Mouse (Mus musculus): ENCODE measurements around the gene Tnfrsf23. TPM values are rescaled to one million over a fixed set of nuclear protein-coding genes. Genes with fewer than 3 reads are reported as not detected.

Tnfrsf23 gene
- polyA plus RNA-seq, 1 experiment from 2014 or later: 3.0 TPM

DNA sequence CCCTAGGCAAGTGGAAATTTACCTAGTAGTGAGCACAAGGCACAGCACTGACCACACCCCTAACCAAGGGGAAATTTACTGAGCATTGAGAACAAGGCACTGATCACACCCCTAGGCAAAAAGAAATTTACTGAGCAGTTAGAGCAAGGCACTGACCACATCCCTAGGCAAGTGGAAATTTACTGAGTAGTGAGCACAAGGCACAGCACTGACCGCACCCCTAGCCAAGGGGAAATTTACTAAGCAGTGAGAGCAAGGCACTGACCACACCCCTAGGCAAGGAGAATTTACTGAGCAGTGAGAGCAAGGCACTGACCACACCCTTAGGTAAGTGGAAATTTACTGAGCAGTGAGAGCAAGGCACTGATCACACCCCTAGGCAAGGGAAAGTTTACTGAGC lies 49.0 kb downstream of the Tnfrsf23 start:
- H3K4me1 ChIP-seq (ENCODE audit: insufficient read depth, low read depth, low read length): no peaks in the 10 kb centered on the region
- DNase-seq (ENCODE audit: low spot score): no peak

DNA sequence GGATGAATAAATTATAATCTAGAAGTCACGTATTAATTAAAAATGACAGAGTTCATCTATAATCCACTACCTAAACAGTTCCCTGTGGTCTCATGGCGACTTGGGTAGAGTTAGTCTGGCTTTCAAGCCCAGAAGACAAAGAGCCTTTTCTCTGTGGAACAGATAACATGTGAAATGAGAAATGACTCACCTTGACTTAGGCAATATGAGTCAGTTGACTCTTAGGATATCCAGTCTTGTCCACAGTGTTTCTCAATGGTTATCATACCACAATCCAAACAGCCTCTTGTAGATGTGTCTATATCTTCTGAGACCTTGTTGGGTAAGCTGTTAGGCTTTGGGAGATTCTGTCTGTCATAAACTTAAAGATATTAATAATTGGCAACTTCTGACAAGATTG lies 54.2 kb downstream of the Tnfrsf23 start:
- 64% methylated on average over 2 of the region's 2 CpGs for WGBS

More for the DNA sequence above, 49.0 kb downstream of the Tnfrsf23 start:
- whole genome bisulfite sequencing: 85% methylated on average over 1 of the region's 1 CpGs
- Histone ChIP-seq H3K4me3 (ENCODE audit: low read depth, low read length) (no peak overlapping the region), H3K4me2 (replicated peaks; ENCODE audit: low read depth, low read length) (no peak overlapping the region), H3K9ac (replicated peaks; ENCODE audit: low read depth) (no peak overlapping the region), H3K27ac (ENCODE audit: low read length) (no peak overlapping the region), H3K36me3 (ENCODE audit: insufficient read depth, low read length) (no peaks in the 10 kb centered on the region), H3K27me3 (replicated peaks; ENCODE audit: insufficient read depth, low read length) (no peaks in the 10 kb centered on the region), H3K9me3 (ENCODE audit: low read length) (no peaks in the 10 kb centered on the region)
- no peak for ATAC-seq
- no peak for TF ChIP-seq EP300 (IDR thresholded peaks at IDR 0.05)
- no peak for TF ChIP-seq CTCF (IDR thresholded peaks at IDR 0.05)

DNA sequence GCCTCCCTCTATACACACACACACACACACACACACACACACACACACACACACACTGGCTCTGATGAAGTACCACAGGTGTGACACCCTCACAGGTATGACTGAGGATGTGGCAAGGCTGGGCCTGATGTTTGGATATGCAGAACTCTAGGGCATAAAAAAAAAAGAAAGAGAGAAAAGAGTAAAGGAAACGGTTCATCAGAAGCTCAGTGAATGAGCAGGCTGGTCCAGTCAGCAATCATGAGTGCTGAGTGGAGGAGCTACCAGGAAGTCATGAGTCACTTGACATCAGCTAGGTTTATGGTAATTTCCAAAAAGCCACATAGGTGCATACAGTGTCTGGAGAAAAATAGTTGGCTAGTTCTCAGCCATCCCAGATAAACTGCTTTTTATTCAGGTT lies 56.2 kb downstream of the Tnfrsf23 start:
- Histone ChIP-seq H3K4me1 (ENCODE audit: insufficient read depth, low read depth, low read length) (no peaks in the 10 kb centered on the region), H3K9me3 (ENCODE audit: low read length) (no peaks in the 10 kb centered on the region), H3K4me3 (ENCODE audit: low read depth, low read length) (no peak overlapping the region), H3K4me2 (replicated peaks; ENCODE audit: low read depth, low read length) (no peak overlapping the region), H3K27me3 (replicated peaks; ENCODE audit: insufficient read depth, low read length) (no peaks in the 10 kb centered on the region), H3K9ac (replicated peaks; ENCODE audit: low read depth) (no peak overlapping the region), H3K36me3 (ENCODE audit: insufficient read depth, low read length) (no peaks in the 10 kb centered on the region), H3K27ac (ENCODE audit: low read length) (no peak overlapping the region)
- DNase-seq (ENCODE audit: low spot score) (peak; percentile 19), ATAC-seq (no peak)
- TF ChIP-seq EP300 (IDR thresholded peaks at IDR 0.05): no peak
- 11% methylated on average over 1 of the region's 1 CpGs for WGBS

More for the DNA sequence above, 54.2 kb downstream of the Tnfrsf23 start:
- no peak for TF ChIP-seq EP300 (IDR thresholded peaks at IDR 0.05)
- TF ChIP-seq CTCF (IDR thresholded peaks at IDR 0.05): no peak
- no peak overlapping the region for H3K4me3 ChIP-seq (ENCODE audit: low read depth, low read length)
- no peaks in the 10 kb centered on the region for H3K4me1 ChIP-seq (ENCODE audit: insufficient read depth, low read depth, low read length)
- no peaks in the 10 kb centered on the region for H3K36me3 ChIP-seq (ENCODE audit: insufficient read depth, low read length)
- no peak overlapping the region for H3K27ac ChIP-seq (ENCODE audit: low read length)
- H3K27me3 ChIP-seq (replicated peaks; ENCODE audit: insufficient read depth, low read length): no peaks in the 10 kb centered on the region
- no peak for ATAC-seq
- no peak overlapping the region for H3K9ac ChIP-seq (replicated peaks; ENCODE audit: low read depth)
- no peak for DNase-seq (ENCODE audit: low spot score)
- no peaks in the 10 kb centered on the region for H3K9me3 ChIP-seq (ENCODE audit: low read length)
- H3K4me2 ChIP-seq (replicated peaks; ENCODE audit: low read depth, low read length): no peak overlapping the region

DNA sequence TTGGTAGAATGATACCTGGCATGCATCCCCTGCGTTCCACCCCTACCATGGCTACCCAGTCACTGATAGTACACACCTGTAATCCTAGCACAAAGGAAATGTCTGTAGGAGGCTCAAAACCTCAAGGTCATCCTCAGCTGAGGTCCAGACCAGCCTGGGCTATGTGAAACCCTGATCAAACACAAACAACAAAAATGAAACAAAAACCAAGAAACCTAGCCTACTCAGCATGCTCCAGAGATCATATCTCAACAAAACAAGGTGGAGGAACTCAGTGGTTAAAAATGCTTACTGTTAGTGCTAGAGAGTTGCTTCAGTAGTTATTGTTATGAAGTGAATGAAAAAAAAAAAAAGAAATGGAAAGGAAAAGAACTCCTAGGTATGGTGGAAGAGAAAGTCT lies 57.1 kb downstream of the Tnfrsf23 start, which contains the start of gene Tnfrsf26:
TSS of gene Tnfrsf26 (minus strand) at position 183 of the 400 bp plus-strand sequence.
- Histone ChIP-seq H3K27me3 (replicated peaks; ENCODE audit: insufficient read depth, low read length) (no peaks in the 10 kb centered on the region), H3K9me3 (ENCODE audit: low read length) (no peaks in the 10 kb centered on the region), H3K9ac (replicated peaks; ENCODE audit: low read depth) (no peak within 1 kb of the TSS), H3K27ac (ENCODE audit: low read length) (no peak within 1 kb of the TSS), H3K4me1 (ENCODE audit: insufficient read depth, low read depth, low read length) (no peaks in the 10 kb centered on the region), H3K4me3 (ENCODE audit: low read depth, low read length) (no peak within 1 kb of the TSS), H3K4me2 (replicated peaks; ENCODE audit: low read depth, low read length) (no peak within 1 kb of the TSS; the same call in 1 of the 2 replicates), H3K36me3 (ENCODE audit: insufficient read depth, low read length) (no peaks in the 10 kb centered on the region)
- 95% methylated on average over 1 of the region's 1 CpGs for WGBS
- TF ChIP-seq CTCF (IDR thresholded peaks at IDR 0.05) (no peak), EP300 (IDR thresholded peaks at IDR 0.05) (no peak)
- ATAC-seq: no peak
- no peak for DNase-seq (ENCODE audit: low spot score)

DNA sequence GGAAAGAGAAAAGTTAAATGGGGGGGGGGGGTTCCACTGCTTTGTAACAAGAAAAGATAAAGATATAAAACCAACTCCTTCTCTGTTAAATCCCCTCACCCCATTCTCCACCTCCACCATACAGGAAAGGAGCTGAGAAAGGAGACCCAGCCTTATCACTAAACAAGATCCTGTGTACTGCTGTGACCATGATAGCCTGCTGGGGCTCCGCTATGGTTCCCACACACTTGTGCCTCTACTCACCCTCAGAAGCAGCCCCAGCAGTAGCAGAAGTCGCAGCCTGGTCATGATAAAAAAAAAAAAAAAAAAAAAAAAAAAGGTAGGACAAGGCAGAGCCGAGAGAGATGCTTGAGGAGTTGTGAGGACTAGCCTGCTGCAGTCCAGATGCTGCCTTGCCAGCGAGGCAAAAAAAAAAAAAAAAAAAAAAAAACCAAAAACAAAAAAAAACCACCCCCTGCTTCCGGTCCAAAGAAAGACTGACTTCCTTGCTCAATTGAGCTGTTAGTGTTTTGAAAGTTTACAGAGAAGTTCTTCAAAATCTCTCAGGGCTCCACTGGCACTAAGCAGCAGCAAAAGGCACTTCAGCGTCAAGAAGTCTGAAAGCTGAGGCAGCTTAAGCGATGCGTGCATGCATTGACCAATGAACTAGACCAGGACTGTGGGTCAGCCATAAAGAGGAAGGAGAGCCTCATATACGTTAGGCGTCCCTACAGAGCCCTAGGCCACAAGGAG lies 58.0 kb downstream of the Tnfrsf23 start:
- no peaks in the 10 kb centered on the region for H3K9me3 ChIP-seq (ENCODE audit: low read length)
- no peak overlapping the region for H3K9ac ChIP-seq (replicated peaks; ENCODE audit: low read depth)
- no peaks in the 10 kb centered on the region for H3K36me3 ChIP-seq (ENCODE audit: insufficient read depth, low read length)
- H3K27ac ChIP-seq (ENCODE audit: low read length): no peak overlapping the region
- no peak for TF ChIP-seq EP300 (IDR thresholded peaks at IDR 0.05)
- TF ChIP-seq CTCF (IDR thresholded peaks at IDR 0.05): no peak
- H3K27me3 ChIP-seq (replicated peaks; ENCODE audit: insufficient read depth, low read length): no peaks in the 10 kb centered on the region
- no peak overlapping the region for H3K4me3 ChIP-seq (ENCODE audit: low read depth, low read length)
- H3K4me2 ChIP-seq (replicated peaks; ENCODE audit: low read depth, low read length): no peak overlapping the region
- H3K4me1 ChIP-seq (ENCODE audit: insufficient read depth, low read depth, low read length): no peaks in the 10 kb centered on the region
- ATAC-seq: 0 out of 2 replicates have a peak, but pooled peaks have one; percentile 14
- DNase-seq (ENCODE audit: low spot score): peak; percentile 26
- 41% methylated on average over 10 of the region's 10 CpGs for WGBS

DNA sequence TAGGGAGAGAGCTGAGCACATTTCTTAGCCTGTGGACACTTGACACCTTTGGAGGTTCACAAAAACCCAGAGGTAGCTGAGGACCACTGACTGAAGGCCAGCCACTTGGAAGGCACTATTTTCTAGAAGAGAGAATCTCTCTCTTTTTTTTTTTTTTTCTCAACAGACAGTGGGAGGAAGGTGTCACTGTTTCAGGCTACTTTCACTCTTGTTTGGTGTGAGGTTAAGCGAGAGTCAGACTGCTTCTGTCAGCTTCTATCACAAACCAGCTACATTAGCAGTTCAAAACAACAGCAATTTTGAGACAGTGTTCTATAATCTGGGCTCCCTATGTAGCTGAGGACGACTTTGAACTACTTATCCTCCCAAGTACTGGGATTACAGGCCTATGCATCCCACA lies 59.5 kb downstream of the Tnfrsf23 start:
- TF ChIP-seq EP300 (IDR thresholded peaks at IDR 0.05) (no peak), CTCF (IDR thresholded peaks at IDR 0.05) (no peak)
- Histone ChIP-seq H3K4me2 (replicated peaks; ENCODE audit: low read depth, low read length) (no peak overlapping the region), H3K9me3 (ENCODE audit: low read length) (no peaks in the 10 kb centered on the region), H3K9ac (replicated peaks; ENCODE audit: low read depth) (no peak overlapping the region), H3K36me3 (ENCODE audit: insufficient read depth, low read length) (no peaks in the 10 kb centered on the region), H3K4me3 (ENCODE audit: low read depth, low read length) (no peak overlapping the region), H3K27me3 (replicated peaks; ENCODE audit: insufficient read depth, low read length) (no peaks in the 10 kb centered on the region), H3K27ac (ENCODE audit: low read length) (no peak overlapping the region), H3K4me1 (ENCODE audit: insufficient read depth, low read depth, low read length) (no peaks in the 10 kb centered on the region)
- no peak for DNase-seq (ENCODE audit: low spot score)
- 55% methylated on average over 2 of the region's 2 CpGs for WGBS
- no peak for ATAC-seq
